Mouse (Mus musculus): ENCODE measurements around the gene Tmprss7. TPM values are rescaled to one million over a fixed set of nuclear protein-coding genes. Genes with fewer than 3 reads are reported as not detected.

The Tmprss7 gene
- total and polyA plus RNA-seq, 2 experiments from 2014 or later = 0.69 to 1.3 TPM

DNA sequence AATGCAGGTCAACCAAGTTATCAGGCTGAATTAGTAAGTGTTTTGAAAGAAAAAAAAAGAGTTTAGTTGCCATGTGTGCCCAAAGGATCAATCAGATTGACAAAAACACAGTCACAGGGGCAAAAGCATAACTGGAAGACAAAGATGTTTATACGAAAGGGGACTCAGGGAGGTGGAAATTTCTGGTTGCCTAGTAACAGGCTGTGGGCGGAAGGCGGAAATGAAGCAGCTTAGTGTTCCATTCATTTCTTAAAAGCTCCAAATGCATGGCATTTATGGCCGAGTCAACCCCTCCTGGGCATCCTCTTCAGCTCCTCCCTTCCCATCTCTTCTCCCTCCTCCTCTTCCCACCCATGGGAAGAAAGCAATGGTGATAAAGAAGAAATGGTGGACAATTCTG, 3.3 kb downstream of the Tmprss7 start:
- 5% methylated on average over 4 of the region's 4 CpGs for WGBS
- ATAC-seq (peak; percentile 91), DNase-seq (peak; percentile 82)
- Histone ChIP-seq H3K9me3 (ENCODE audit: low read length) (no peaks in the 10 kb centered on the region), H3K4me2 (ENCODE audit: low read depth) (no peak overlapping the region), H3K4me1 (ENCODE audit: insufficient read depth) (peaks cover 6% of the 10 kb centered on the region; the same call in 1 of the 2 replicates), H3K27ac (ENCODE audit: low read depth, low read length) (peak overlapping the region; percentile 54), H3K36me3 (ENCODE audit: insufficient read depth) (no peaks in the 10 kb centered on the region), H3K9ac (no peak overlapping the region), H3K27me3 (ENCODE audit: insufficient read depth, low read length) (no peaks in the 10 kb centered on the region), H3K4me3 (ENCODE audit: low read depth, low read length) (no peak overlapping the region)
- TF ChIP-seq CTCF (IDR thresholded peaks at IDR 0.05; ENCODE audit: low read depth) = no peak

DNA sequence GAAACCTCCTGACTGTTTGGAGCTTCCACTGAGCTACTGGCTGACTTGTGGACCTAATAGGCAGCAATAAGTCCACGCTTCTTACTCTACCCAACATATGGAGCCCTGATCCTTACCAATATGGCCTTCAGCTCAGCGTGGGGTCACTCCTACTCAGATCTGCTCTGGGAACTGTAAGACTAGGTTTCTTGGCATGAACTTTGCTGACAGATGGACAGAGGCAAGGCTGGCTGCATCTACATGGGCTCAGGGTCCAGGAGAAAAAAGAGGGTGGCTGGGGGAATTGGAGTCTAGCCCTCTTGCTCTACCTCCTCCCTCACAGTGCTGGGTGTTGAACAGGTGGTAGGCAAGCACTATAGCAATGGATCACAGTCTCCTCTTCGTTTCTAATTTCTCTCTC, 6.6 kb downstream of the Tmprss7 start:
- Histone ChIP-seq H3K4me3 (ENCODE audit: low read depth, low read length) (no peak overlapping the region), H3K4me2 (ENCODE audit: low read depth) (no peak overlapping the region), H3K36me3 (ENCODE audit: insufficient read depth) (no peaks in the 10 kb centered on the region), H3K9ac (no peak overlapping the region), H3K4me1 (ENCODE audit: insufficient read depth) (0 out of 2 replicates have a peak, but pooled peaks cover 6% of the 10 kb centered on the region), H3K9me3 (ENCODE audit: low read length) (no peaks in the 10 kb centered on the region), H3K27ac (ENCODE audit: low read depth, low read length) (no peak overlapping the region), H3K27me3 (ENCODE audit: insufficient read depth, low read length) (no peaks in the 10 kb centered on the region)
- DNase-seq (no peak), ATAC-seq (no peak)
- 68% methylated on average over 3 of the region's 3 CpGs for WGBS
- no peak for TF ChIP-seq CTCF (IDR thresholded peaks at IDR 0.05; ENCODE audit: low read depth)

DNA sequence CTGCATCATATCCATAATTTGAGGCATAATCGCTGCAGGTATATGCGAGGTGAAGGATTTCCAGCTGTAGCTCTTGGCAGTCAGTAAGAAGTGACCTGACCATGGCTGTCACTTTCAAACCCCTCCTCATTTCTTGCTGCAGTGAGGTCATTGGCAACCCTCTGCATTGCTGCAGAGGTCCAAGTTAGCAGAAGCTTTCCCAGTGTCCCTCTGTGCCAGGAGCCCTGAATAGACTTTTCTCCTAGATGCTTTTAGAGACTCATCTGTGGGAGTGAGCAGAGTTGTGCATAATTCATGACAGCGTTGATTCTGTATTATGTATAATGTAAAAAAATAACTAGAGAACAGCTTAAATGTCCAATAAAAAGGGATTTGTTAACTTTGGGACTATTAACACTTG, 8.2 kb downstream of the Tmprss7 start:
- ATAC-seq (no peak), DNase-seq (no peak)
- Histone ChIP-seq H3K4me1 (ENCODE audit: insufficient read depth) (0 out of 2 replicates have a peak, but pooled peaks cover 2% of the 10 kb centered on the region), H3K27ac (ENCODE audit: low read depth, low read length) (no peak overlapping the region), H3K27me3 (ENCODE audit: insufficient read depth, low read length) (no peaks in the 10 kb centered on the region), H3K9me3 (ENCODE audit: low read length) (no peaks in the 10 kb centered on the region), H3K4me2 (ENCODE audit: low read depth) (no peak overlapping the region), H3K4me3 (ENCODE audit: low read depth, low read length) (no peak overlapping the region), H3K36me3 (ENCODE audit: insufficient read depth) (no peaks in the 10 kb centered on the region), H3K9ac (no peak overlapping the region)
- 65% methylated on average over 3 of the region's 3 CpGs for WGBS
- TF ChIP-seq CTCF (IDR thresholded peaks at IDR 0.05; ENCODE audit: low read depth) = no peak

DNA sequence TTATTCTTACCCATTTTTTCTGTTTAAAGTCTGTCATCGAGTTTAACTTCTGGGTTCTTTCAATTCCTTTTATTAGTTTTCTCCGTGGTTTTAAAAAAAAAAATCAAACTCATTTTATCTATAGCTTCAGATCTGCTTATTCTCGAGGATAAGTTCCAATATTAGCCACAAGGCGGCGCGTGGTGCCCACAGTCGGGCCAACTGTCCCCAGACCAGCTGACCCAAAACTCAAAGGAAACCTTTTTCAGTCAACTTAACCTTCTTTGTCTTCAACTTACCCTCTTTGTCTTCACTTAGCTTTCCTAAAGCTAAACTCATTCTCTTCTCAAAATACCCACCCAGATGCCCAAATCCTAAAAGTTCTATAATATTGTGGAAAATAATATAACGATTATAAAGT, 8.6 kb downstream of the Tmprss7 start:
- DNase-seq (peak; percentile 65), ATAC-seq (no peak)
- 13% methylated on average over 8 of the region's 8 CpGs for WGBS
- Histone ChIP-seq H3K4me2 (ENCODE audit: low read depth) (no peak overlapping the region), H3K9ac (no peak overlapping the region), H3K4me3 (ENCODE audit: low read depth, low read length) (no peak overlapping the region), H3K36me3 (ENCODE audit: insufficient read depth) (no peaks in the 10 kb centered on the region), H3K4me1 (ENCODE audit: insufficient read depth) (no peaks in the 10 kb centered on the region), H3K9me3 (ENCODE audit: low read length) (no peaks in the 10 kb centered on the region), H3K27me3 (ENCODE audit: insufficient read depth, low read length) (no peaks in the 10 kb centered on the region), H3K27ac (ENCODE audit: low read depth, low read length) (no peak overlapping the region)
- peak; percentile 71 for TF ChIP-seq CTCF (IDR thresholded peaks at IDR 0.05; ENCODE audit: low read depth)

DNA sequence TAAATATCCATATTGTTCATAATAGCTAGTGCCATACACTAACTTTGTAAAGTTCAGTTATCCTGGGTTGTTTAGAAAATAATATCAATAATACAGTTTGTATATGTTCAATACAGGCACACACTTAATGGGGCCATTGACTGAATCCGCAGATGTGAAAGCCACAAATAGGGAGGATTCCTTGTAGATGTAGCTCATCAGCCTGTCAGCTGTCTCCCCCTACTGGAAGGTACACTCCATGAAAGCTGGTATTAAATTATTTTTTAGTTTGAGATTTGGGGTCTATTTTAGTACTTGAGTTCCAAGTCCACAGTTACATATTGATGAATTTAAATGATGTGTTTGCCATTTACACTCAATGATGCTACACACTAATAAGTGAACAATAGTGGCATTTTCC, 17.0 kb downstream of the Tmprss7 start:
- Histone ChIP-seq H3K27me3 (ENCODE audit: insufficient read depth, low read length) (no peaks in the 10 kb centered on the region), H3K4me1 (ENCODE audit: insufficient read depth) (no peaks in the 10 kb centered on the region), H3K9me3 (ENCODE audit: low read length) (no peaks in the 10 kb centered on the region), H3K36me3 (ENCODE audit: insufficient read depth) (no peaks in the 10 kb centered on the region), H3K9ac (no peak overlapping the region), H3K27ac (ENCODE audit: low read depth, low read length) (no peak overlapping the region), H3K4me3 (ENCODE audit: low read depth, low read length) (no peak overlapping the region), H3K4me2 (ENCODE audit: low read depth) (no peak overlapping the region)
- ATAC-seq (no peak), DNase-seq (no peak)
- 25% methylated on average over 1 of the region's 1 CpGs for WGBS
- peak; percentile 66 for TF ChIP-seq CTCF (IDR thresholded peaks at IDR 0.05; ENCODE audit: low read depth)

DNA sequence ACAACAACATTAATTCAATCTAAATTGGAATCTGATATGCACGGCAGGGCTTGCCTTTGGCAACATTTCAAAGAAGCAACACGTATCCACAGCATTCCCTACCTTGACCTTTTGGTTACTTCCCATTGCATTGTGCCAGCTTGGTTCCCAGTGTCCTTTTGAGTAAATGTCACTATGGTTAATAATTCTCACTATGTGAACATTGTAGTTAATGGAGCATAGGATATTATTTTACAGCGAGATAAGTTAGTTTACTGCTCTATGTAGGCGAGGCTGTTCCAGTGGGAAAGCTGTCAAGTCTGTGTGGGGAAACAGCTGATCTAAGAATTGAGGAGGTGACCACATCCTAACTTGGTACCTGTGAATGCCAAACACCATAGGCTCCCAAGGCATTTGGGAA, 23.5 kb downstream of the Tmprss7 start:
- no peak overlapping the region for H3K4me2 ChIP-seq (ENCODE audit: low read depth)
- H3K9me3 ChIP-seq (ENCODE audit: low read length) = no peaks in the 10 kb centered on the region
- no peak overlapping the region for H3K27ac ChIP-seq (ENCODE audit: low read depth, low read length)
- H3K9ac ChIP-seq = no peak overlapping the region
- H3K36me3 ChIP-seq (ENCODE audit: insufficient read depth) = no peaks in the 10 kb centered on the region
- no peak for TF ChIP-seq CTCF (IDR thresholded peaks at IDR 0.05; ENCODE audit: low read depth)
- no peaks in the 10 kb centered on the region for H3K27me3 ChIP-seq (ENCODE audit: insufficient read depth, low read length)
- 50% methylated on average over 4 of the region's 4 CpGs for WGBS
- H3K4me1 ChIP-seq (ENCODE audit: insufficient read depth) = no peaks in the 10 kb centered on the region
- ATAC-seq (no peak), DNase-seq (no peak)
- no peak overlapping the region for H3K4me3 ChIP-seq (ENCODE audit: low read depth, low read length)

DNA sequence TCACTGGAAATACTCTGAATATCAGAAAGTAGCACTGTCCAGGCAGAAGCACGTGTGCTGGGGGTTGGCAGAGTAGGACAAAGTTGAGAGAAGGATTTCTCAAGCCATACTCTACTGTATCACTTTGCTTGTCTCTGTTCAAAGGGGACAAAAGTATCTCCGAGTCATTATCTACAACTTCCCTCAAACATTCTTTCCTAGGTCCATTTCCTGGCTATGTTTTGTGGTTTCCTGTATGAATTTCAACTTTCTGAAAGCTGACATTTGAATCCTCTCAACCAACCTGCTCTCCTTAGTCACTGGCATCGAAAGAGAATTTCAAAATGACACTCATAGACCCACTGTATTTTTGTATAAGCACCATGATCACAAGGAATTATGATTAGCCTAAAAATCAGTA, 25.3 kb downstream of the Tmprss7 start:
- Histone ChIP-seq H3K36me3 (ENCODE audit: insufficient read depth) (no peaks in the 10 kb centered on the region), H3K4me3 (ENCODE audit: low read depth, low read length) (no peak overlapping the region), H3K4me2 (ENCODE audit: low read depth) (no peak overlapping the region), H3K9me3 (ENCODE audit: low read length) (no peaks in the 10 kb centered on the region), H3K27ac (ENCODE audit: low read depth, low read length) (no peak overlapping the region), H3K9ac (no peak overlapping the region), H3K27me3 (ENCODE audit: insufficient read depth, low read length) (no peaks in the 10 kb centered on the region), H3K4me1 (ENCODE audit: insufficient read depth) (no peaks in the 10 kb centered on the region)
- WGBS = 76% methylated on average over 3 of the region's 3 CpGs
- ATAC-seq (no peak), DNase-seq (no peak)
- no peak for TF ChIP-seq CTCF (IDR thresholded peaks at IDR 0.05; ENCODE audit: low read depth)

DNA sequence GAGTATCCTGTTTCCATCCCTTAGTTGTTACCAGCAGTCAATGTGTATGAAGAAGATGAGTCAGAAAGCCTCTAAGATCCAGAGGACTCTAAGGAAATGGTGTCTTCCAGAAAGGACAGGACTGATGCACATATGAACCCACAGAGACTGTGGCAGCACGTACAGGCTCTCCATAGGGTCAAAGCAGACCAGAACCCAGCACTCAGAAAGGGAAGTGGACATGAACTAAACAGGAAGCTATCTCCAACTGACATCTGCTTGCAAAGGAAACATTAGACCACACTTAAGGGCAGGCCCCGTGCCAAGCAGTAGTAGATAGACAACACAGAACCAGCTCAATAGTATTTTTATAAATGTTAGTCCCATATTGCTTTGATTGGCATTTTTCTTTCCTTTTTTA, 27.3 kb downstream of the Tmprss7 start:
- no peak for ATAC-seq
- Histone ChIP-seq H3K4me3 (ENCODE audit: low read depth, low read length) (no peak overlapping the region), H3K27ac (ENCODE audit: low read depth, low read length) (no peak overlapping the region), H3K4me1 (ENCODE audit: insufficient read depth) (no peaks in the 10 kb centered on the region), H3K4me2 (ENCODE audit: low read depth) (no peak overlapping the region), H3K9me3 (ENCODE audit: low read length) (no peaks in the 10 kb centered on the region), H3K36me3 (ENCODE audit: insufficient read depth) (no peaks in the 10 kb centered on the region), H3K27me3 (ENCODE audit: insufficient read depth, low read length) (no peaks in the 10 kb centered on the region), H3K9ac (no peak overlapping the region)
- WGBS = 83% methylated on average over 2 of the region's 2 CpGs
- TF ChIP-seq CTCF (IDR thresholded peaks at IDR 0.05; ENCODE audit: low read depth) = no peak
- no peak for DNase-seq

Measured in forebrain, postnatal 0 days (tissue).